Mouse (Mus musculus) kidney, adult 2 months (tissue): ENCODE measurements around the gene Ptprm. TPM values are rescaled to one million over a fixed set of nuclear protein-coding genes. Genes with fewer than 3 reads are reported as not detected.
A peak's percentile ranks its signal among the peaks of the same experiment; 100 is the strongest.

Experiments
- DNase-seq: peaks from one replicate; pipeline ENCODE4 v3.0.0; 2021
- H3K27ac ChIP-seq: fragments of 200-500 bp; 2 replicates; pipeline ENCODE4 v1.5.1; 2012; ENCODE audit warnings: low read depth, low read length, control low read depth, inconsistent platforms; ENCODE audit not compliant: insufficient read depth
- H3K27me3 ChIP-seq: fragments of 200-500 bp; replicated peaks from 2 replicates; pipeline ENCODE4 v1.6.1; 2012; ENCODE audit warnings: mild to moderate bottlenecking, moderate library complexity, low read length, inconsistent platforms; ENCODE audit not compliant: control insufficient read depth, insufficient read depth
- H3K36me3 ChIP-seq: fragments of 200-500 bp; 2 replicates; pipeline ENCODE4 v1.6.1; 2012; ENCODE audit warnings: mild to moderate bottlenecking, moderate library complexity, low read length, inconsistent platforms; ENCODE audit not compliant: control insufficient read depth, insufficient read depth
- H3K4me1 ChIP-seq: fragments of 200-500 bp; 2 replicates; pipeline ENCODE4 v1.6.1; 2011; ENCODE audit warnings: low read length; ENCODE audit not compliant: control insufficient read depth, insufficient read depth
- H3K4me3 ChIP-seq: fragments of 200-500 bp; 2 replicates; pipeline ENCODE4 v1.5.1; 2011; ENCODE audit warnings: mild to moderate bottlenecking, low read depth, low read length, control low read depth; ENCODE audit not compliant: insufficient read depth
- CTCF ChIP-seq: fragments of 200-500 bp; conservative IDR thresholded peaks from 2 replicates; pipeline ENCODE4 v1.5.1; 2011; ENCODE audit warnings: low read depth, mild to moderate bottlenecking, control low read depth, low read length, moderate library complexity, mixed read lengths; ENCODE audit not compliant: insufficient read depth, insufficient read length
- POLR2A ChIP-seq: fragments of 200-500 bp; IDR thresholded peaks from one replicate; pipeline ENCODE4 v1.6.1; 2011; ENCODE audit warnings: low read depth, low read length, control low read depth
- WGBS: fragments of 180-500 bp; shearing (Covaris S2); methylation state at CpG from one replicate; pipeline ENCODE4 v1.1.7; 2018; 5-methylcytosine and 5-hydroxymethylcytosine counted together
- polyA plus RNA-seq: library from polyadenylated mRNA; depleted of rRNA; stranded (reverse); fragments of >200 nt; gene quantifications from 2 replicates; pipeline ENCODE4 v1.2.3, GENCODE M21; 2012

The Ptprm gene
- polyA plus RNA-seq, 1 experiment = 9.6 TPM

DNA sequence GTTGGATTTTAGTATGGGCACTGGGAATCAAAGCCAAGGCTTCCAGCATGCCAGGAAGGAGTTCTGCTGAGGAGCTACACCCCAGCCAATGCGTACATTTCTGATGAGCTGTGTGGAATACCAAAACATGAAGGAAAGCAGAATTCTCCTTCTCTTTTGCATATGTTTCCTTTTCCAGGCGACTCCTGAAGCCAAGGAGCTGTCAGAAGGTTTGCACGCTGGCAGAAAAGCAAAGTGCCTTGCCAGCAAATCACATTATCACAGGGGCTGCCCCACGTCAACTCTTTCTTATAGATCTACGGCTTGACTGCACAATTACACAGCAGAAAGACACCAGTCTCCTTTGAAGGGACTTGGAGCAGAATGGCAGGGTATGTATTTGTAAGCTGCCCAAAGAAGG is 233.4 kb downstream of the Ptprm start:
- H3K27ac ChIP-seq = no peak overlapping the region
- TF ChIP-seq POLR2A (no peak), CTCF (no peak)
- WGBS = 70% methylated on average over 5 of the region's 5 CpGs
- H3K4me3 ChIP-seq = no peak overlapping the region
- no peaks in the 10 kb centered on the region for H3K27me3 ChIP-seq
- peaks cover 6% of the 10 kb centered on the region; the same call in 1 of the 2 replicates for H3K4me1 ChIP-seq
- no peak for DNase-seq
- H3K36me3 ChIP-seq = no peaks in the 10 kb centered on the region

DNA sequence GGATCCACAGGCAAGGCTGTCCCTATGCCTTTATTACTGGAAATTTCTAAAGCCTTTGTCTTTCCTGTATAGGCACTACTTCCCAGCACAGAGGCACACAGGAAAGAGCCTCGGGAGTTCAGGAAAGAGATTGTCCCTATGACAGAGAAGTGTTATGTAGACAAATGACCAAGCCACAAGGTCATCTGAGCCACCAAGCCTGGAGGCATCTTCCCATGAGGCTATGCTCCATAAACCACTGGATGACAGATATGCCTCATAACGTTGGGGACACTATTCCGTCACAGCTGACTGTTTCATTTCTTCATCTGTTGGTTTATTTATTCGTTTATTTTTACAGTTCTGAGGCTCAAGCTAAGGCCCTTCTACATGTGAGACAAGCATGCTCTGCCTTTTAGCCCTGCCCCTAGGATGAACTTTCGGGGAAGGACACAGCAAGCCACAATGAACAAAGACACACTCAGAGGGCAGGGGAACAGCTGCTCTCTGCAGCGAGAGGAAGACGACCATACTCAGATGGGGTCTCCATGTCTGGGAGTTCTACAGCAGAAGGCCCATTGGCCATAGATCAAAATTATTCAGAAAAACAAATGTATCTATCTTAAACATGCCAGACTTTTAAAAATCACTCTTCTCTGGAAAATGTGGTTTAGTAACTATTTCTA is 235.4 kb downstream of the Ptprm start:
- 29% methylated on average over 7 of the region's 7 CpGs for WGBS
- Histone ChIP-seq H3K4me1 (peaks cover 6% of the 10 kb centered on the region; the same call in 1 of the 2 replicates), H3K27me3 (no peaks in the 10 kb centered on the region), H3K36me3 (no peaks in the 10 kb centered on the region), H3K27ac (no peak overlapping the region), H3K4me3 (no peak overlapping the region)
- peak; percentile 21 for DNase-seq
- TF ChIP-seq POLR2A (no peak), CTCF (no peak)

DNA sequence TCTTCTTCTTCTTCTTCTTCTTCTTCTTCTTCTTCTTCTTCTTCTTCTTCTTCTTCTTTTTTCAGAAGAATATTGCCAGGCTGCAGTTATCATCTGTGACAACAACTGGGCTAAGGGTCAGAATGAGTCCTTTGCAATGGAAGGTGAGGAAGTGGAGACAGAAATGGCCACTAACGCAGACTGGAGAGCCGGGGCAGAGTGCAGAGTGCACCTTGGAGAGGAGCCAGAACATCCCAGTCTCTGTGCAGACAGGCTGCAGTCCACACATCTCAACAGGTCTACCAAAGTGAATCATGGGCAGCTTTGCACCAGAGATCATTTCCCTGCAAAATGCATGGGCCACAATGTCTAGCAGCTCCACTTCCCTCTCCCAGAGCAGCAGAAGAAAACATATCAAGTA is 239.4 kb downstream of the Ptprm start:
- Histone ChIP-seq H3K27me3 (no peaks in the 10 kb centered on the region), H3K27ac (no peak overlapping the region), H3K4me1 (peaks cover 3% of the 10 kb centered on the region; the same call in 1 of the 2 replicates), H3K36me3 (no peaks in the 10 kb centered on the region), H3K4me3 (no peak overlapping the region)
- peak; percentile 57 for DNase-seq
- TF ChIP-seq POLR2A = no peak
- no peak for TF ChIP-seq CTCF
- 38% methylated on average over 2 of the region's 2 CpGs for WGBS

DNA sequence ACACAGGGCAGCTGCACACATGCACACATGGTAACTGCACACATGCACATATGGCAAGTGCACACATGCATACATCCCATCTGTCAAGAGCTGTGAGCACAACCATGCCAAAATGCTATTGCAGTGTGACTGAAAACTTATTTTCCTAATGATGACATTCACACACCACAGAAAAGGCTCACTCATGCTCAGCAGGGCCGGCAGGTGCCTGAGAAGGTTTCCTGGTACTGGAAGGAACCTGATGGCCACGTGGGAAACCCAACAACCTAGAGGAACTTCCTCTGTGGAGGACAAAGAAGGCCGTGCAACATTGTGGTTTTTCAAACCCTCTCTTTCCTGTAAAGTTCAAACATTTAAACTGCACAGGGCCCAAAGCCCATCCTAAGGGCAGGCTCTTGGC is 241.6 kb downstream of the Ptprm start:
- Histone ChIP-seq H3K4me3 (no peak overlapping the region), H3K27me3 (no peaks in the 10 kb centered on the region), H3K27ac (no peak overlapping the region), H3K4me1 (no peaks in the 10 kb centered on the region), H3K36me3 (no peaks in the 10 kb centered on the region)
- TF ChIP-seq POLR2A = no peak
- no peak for TF ChIP-seq CTCF
- WGBS = 67% methylated on average over 3 of the region's 3 CpGs
- DNase-seq = no peak

GRCm38 (mm10) chr17:67106176-67106575 is 248.1 kb downstream of the Ptprm start:
- TF ChIP-seq POLR2A = no peak
- TF ChIP-seq CTCF = no peak
- no peaks in the 10 kb centered on the region for H3K4me1 ChIP-seq
- WGBS = 92% methylated on average over 2 of the region's 2 CpGs

DNA sequence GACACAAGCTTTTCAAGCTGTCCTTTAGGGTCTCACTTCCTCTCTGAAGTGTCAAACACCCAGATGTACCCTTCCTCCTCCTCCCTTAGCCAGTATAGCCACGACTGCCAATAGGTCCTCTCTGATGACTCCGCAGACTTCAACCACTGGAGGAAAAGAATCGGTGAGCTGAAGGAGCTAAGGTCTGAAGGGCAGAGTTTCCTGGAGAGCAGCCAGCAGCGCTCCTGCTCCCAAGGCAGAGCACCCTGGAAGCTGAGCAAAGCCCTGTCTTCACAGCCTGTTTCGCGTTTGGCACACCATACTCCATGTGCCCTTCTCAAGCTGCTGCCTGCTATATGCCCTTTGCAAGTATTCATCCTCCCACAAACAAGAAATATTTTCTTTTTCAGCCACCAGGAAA is 252.2 kb downstream of the Ptprm start:
- peak; percentile 86 for DNase-seq
- 28% methylated on average over 6 of the region's 6 CpGs for WGBS
- TF ChIP-seq POLR2A (no peak), CTCF (no peak)

More at GRCm38 (mm10) chr17:67106176-67106575, 248.1 kb downstream of the Ptprm start:
- no peak for DNase-seq
- H3K36me3 ChIP-seq = no peaks in the 10 kb centered on the region
- H3K27me3 ChIP-seq = no peaks in the 10 kb centered on the region
- no peak overlapping the region for H3K27ac ChIP-seq
- H3K4me3 ChIP-seq = no peak overlapping the region

DNA sequence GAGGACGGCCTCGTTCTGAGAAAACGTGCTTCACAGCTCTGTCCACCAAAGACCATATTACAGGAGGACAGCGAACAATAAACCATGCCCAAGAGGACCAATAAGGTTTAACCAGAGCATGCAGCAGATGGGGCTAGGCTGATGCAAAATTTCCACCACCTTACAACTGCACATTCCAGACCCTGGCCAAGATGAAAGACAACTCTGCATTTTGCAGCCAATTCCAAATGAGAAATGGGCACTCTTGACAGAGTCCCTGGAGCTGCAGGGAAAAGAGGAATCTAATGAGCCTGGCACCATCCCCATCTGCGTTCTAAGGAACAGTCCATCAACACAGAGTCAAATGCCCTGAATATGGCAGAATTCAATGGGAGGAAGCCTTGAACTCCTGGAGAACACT is 263.3 kb downstream of the Ptprm start:
- H3K4me3 ChIP-seq = no peak overlapping the region
- no peaks in the 10 kb centered on the region for H3K27me3 ChIP-seq
- H3K36me3 ChIP-seq = no peaks in the 10 kb centered on the region
- 65% methylated on average over 5 of the region's 5 CpGs for WGBS
- DNase-seq = no peak
- H3K27ac ChIP-seq = no peak overlapping the region
- H3K4me1 ChIP-seq = no peaks in the 10 kb centered on the region
- TF ChIP-seq CTCF = no peak
- no peak for TF ChIP-seq POLR2A

More for the DNA sequence above, 252.2 kb downstream of the Ptprm start:
- Histone ChIP-seq H3K27ac (no peak overlapping the region), H3K36me3 (no peaks in the 10 kb centered on the region), H3K4me3 (no peak overlapping the region), H3K27me3 (no peaks in the 10 kb centered on the region), H3K4me1 (no peaks in the 10 kb centered on the region)

GRCm38 (mm10) chr17:67090153-67090552 is 264.1 kb downstream of the Ptprm start:
- no peaks in the 10 kb centered on the region for H3K27me3 ChIP-seq
- no peak for TF ChIP-seq POLR2A
- H3K4me1 ChIP-seq = no peaks in the 10 kb centered on the region
- WGBS = 81% methylated on average over 7 of the region's 7 CpGs
- H3K4me3 ChIP-seq = no peak overlapping the region
- H3K27ac ChIP-seq = no peak overlapping the region
- no peak for DNase-seq
- H3K36me3 ChIP-seq = no peaks in the 10 kb centered on the region
